Mouse (Mus musculus) macrophage (primary cell): ENCODE measurements around the gene Jmjd8. TPM values are rescaled to one million over a fixed set of nuclear protein-coding genes. Genes with fewer than 3 reads are reported as not detected.

ENCODE experiments used
- H3K27ac ChIP-seq: fragments of 350-480 bp; formaldehyde crosslinking; 2 replicates; pipeline ENCODE4 v1.9.0; 2021
- H3K36me3 ChIP-seq: fragments of 350-480 bp; formaldehyde crosslinking; 2 replicates; pipeline ENCODE4 v1.9.0; 2021; ENCODE audit errors: inconsistent target
- H3K4me3 ChIP-seq: fragments of 350-480 bp; formaldehyde crosslinking; 2 replicates; pipeline ENCODE4 v1.9.0; 2021; ENCODE audit errors: inconsistent target
- H3K79me2 ChIP-seq: fragments of 350-480 bp; formaldehyde crosslinking; 2 replicates; pipeline ENCODE4 v1.9.0; 2021; ENCODE audit errors: inconsistent target
- WGBS: methylation state at CpG from one replicate; pipeline ENCODE4 v1.1.7; 2026; ENCODE audit warnings: inconsistent platforms; ENCODE audit not compliant: missing documents; 5-methylcytosine and 5-hydroxymethylcytosine counted together
- polyA plus RNA-seq: library from polyadenylated mRNA; stranded (reverse); fragments of 250-400 nt; gene quantifications from 3 replicates; pipeline ENCODE4 v1.2.4, GENCODE M21; 2018; ENCODE audit warnings: inconsistent platforms

Gene Jmjd8
- polyA plus RNA-seq, 1 experiment from 2014 or later: 28.3 TPM

GRCm38 (mm10) chr17:25832436-25833290 lies 4.0 kb downstream of the Jmjd8 start:
- Histone ChIP-seq H3K27ac (peak overlapping the region; percentile 92), H3K4me3 (peak overlapping the region; percentile 77), H3K36me3 (peaks cover 8% of the 10 kb centered on the region; the same call in 1 of the 2 replicates), H3K79me2 (peaks cover 65% of the 10 kb centered on the region)
- under 1% methylated on average over 68 of the region's 77 CpGs for WGBS

GRCm38 (mm10) chr17:25833291-25833663 lies 4.6 kb downstream of the Jmjd8 start, which contains the start of gene Stub1:
TSS of gene Stub1 (minus strand) at chr17:25833404.
- Histone ChIP-seq H3K27ac (peak within 1 kb of the TSS; percentile 92), H3K36me3 (peaks cover 14% of the 10 kb centered on the region; the same call in 1 of the 2 replicates), H3K79me2 (peaks cover 65% of the 10 kb centered on the region), H3K4me3 (peak within 1 kb of the TSS; percentile 77)
- 2% methylated on average over 23 of the region's 24 CpGs for WGBS

GRCm38 (mm10) chr17:25833961-25834594 lies 5.4 kb downstream of the Jmjd8 start:
- Histone ChIP-seq H3K4me3 (peak overlapping the region; percentile 67), H3K79me2 (peaks cover 63% of the 10 kb centered on the region), H3K27ac (peak overlapping the region; percentile 92), H3K36me3 (peaks cover 20% of the 10 kb centered on the region; the same call in 1 of the 2 replicates)
- WGBS: 60% methylated on average over 6 of the region's 6 CpGs

- Histone ChIP-seq H3K27ac (peak overlapping the region; percentile 92; the same call in 1 of the 2 replicates), H3K36me3 (peaks cover 26% of the 10 kb centered on the region), H3K4me3 (peak overlapping the region; percentile 67; the same call in 1 of the 2 replicates), H3K79me2 (peaks cover 57% of the 10 kb centered on the region)
- WGBS: 94% methylated on average over 12 of the region's 12 CpGs
Measured at GRCm38 (mm10) chr17:25834595-25835222, 6.0 kb downstream of the Jmjd8 start.

GRCm38 (mm10) chr17:25835301-25835700 lies 6.6 kb downstream of the Jmjd8 start:
- 76% methylated on average over 2 of the region's 7 CpGs for WGBS
- Histone ChIP-seq H3K27ac (no peak overlapping the region), H3K4me3 (no peak overlapping the region), H3K79me2 (peaks cover 51% of the 10 kb centered on the region), H3K36me3 (peaks cover 32% of the 10 kb centered on the region)

GRCm38 (mm10) chr17:25835816-25836215 lies 7.1 kb downstream of the Jmjd8 start:
- 91% methylated on average over 14 of the region's 16 CpGs for WGBS
- H3K36me3 ChIP-seq: peaks cover 33% of the 10 kb centered on the region

GRCm38 (mm10) chr17:25836397-25837075 lies 7.9 kb downstream of the Jmjd8 start:
- Histone ChIP-seq H3K79me2 (peaks cover 38% of the 10 kb centered on the region), H3K27ac (no peak overlapping the region), H3K4me3 (no peak overlapping the region), H3K36me3 (peaks cover 38% of the 10 kb centered on the region)
- WGBS: 40% methylated on average over 23 of the region's 23 CpGs

More at GRCm38 (mm10) chr17:25835816-25836215, 7.1 kb downstream of the Jmjd8 start:
- Histone ChIP-seq H3K79me2 (peaks cover 46% of the 10 kb centered on the region), H3K27ac (no peak overlapping the region), H3K4me3 (no peak overlapping the region)

GRCm38 (mm10) chr17:25837076-25837410 lies 8.4 kb downstream of the Jmjd8 start, which contains the start of gene Rhbdl1:
TSS of gene Rhbdl1 (minus strand) at chr17:25837295.
- H3K27ac ChIP-seq: no peak within 1 kb of the TSS
- peaks cover 33% of the 10 kb centered on the region for H3K79me2 ChIP-seq
- WGBS: 25% methylated on average over 25 of the region's 29 CpGs
- H3K36me3 ChIP-seq: peaks cover 44% of the 10 kb centered on the region
- no peak within 1 kb of the TSS for H3K4me3 ChIP-seq

GRCm38 (mm10) chr17:25837533-25837932 lies 8.9 kb downstream of the Jmjd8 start:
- Histone ChIP-seq H3K36me3 (peaks cover 48% of the 10 kb centered on the region), H3K4me3 (no peak overlapping the region), H3K79me2 (peaks cover 30% of the 10 kb centered on the region), H3K27ac (no peak overlapping the region)
- 95% methylated on average over 3 of the region's 3 CpGs for WGBS

GRCm38 (mm10) chr17:25838904-25839303 lies 10.2 kb downstream of the Jmjd8 start:
- H3K79me2 ChIP-seq: peaks cover 34% of the 10 kb centered on the region
- 86% methylated on average over 4 of the region's 4 CpGs for WGBS
- H3K4me3 ChIP-seq: no peak overlapping the region
- no peak overlapping the region for H3K27ac ChIP-seq
- H3K36me3 ChIP-seq: peaks cover 49% of the 10 kb centered on the region

- Histone ChIP-seq H3K36me3 (peaks cover 49% of the 10 kb centered on the region), H3K79me2 (peaks cover 28% of the 10 kb centered on the region), H3K27ac (no peak overlapping the region), H3K4me3 (no peak overlapping the region)
- 93% methylated on average over 13 of the region's 14 CpGs for WGBS
Measured at GRCm38 (mm10) chr17:25839455-25840235, 11.0 kb downstream of the Jmjd8 start.

- H3K36me3 ChIP-seq: peaks cover 49% of the 10 kb centered on the region
- peaks cover 19% of the 10 kb centered on the region for H3K79me2 ChIP-seq
- WGBS: 97% methylated on average over 6 of the region's 6 CpGs
- no peak overlapping the region for H3K4me3 ChIP-seq
- H3K27ac ChIP-seq: no peak overlapping the region
Measured at GRCm38 (mm10) chr17:25840519-25840918, 11.9 kb downstream of the Jmjd8 start.

GRCm38 (mm10) chr17:25841117-25841880 lies 12.6 kb downstream of the Jmjd8 start, which contains the start of gene Gm20683:
TSS of gene Gm20683 (minus strand) at chr17:25841763.
- Histone ChIP-seq H3K36me3 (peaks cover 49% of the 10 kb centered on the region), H3K79me2 (peaks cover 12% of the 10 kb centered on the region; the same call in 1 of the 2 replicates), H3K4me3 (no peak within 1 kb of the TSS), H3K27ac (no peak within 1 kb of the TSS)
- 93% methylated on average over 18 of the region's 22 CpGs for WGBS
